Mouse (Mus musculus) macrophage (primary cell): ENCODE measurements at regions not wholly inside any gene's neighbourhood (a gene's known extent, or its start where the extent isn't known, plus 50 kb on each side); places are given as distances from the start of the nearest gene placed in this dataset.

ENCODE experiments used
- H3K27ac ChIP-seq: fragments of 350-480 bp; formaldehyde crosslinking; 2 replicates; pipeline ENCODE4 v1.9.0; 2021
- H3K36me3 ChIP-seq: fragments of 350-480 bp; formaldehyde crosslinking; 2 replicates; pipeline ENCODE4 v1.9.0; 2021; ENCODE audit errors: inconsistent target
- H3K4me3 ChIP-seq: fragments of 350-480 bp; formaldehyde crosslinking; 2 replicates; pipeline ENCODE4 v1.9.0; 2021; ENCODE audit errors: inconsistent target
- H3K79me2 ChIP-seq: fragments of 350-480 bp; formaldehyde crosslinking; 2 replicates; pipeline ENCODE4 v1.9.0; 2021; ENCODE audit errors: inconsistent target
- WGBS: methylation state at CpG from one replicate; pipeline ENCODE4 v1.1.7; 2026; ENCODE audit warnings: inconsistent platforms; ENCODE audit not compliant: missing documents; 5-methylcytosine and 5-hydroxymethylcytosine counted together

GRCm38 (mm10) chr2:173448546-173449187 is 73.7 kb upstream of the 1700021F07Rik start:
- H3K36me3 ChIP-seq, result no peaks in the 10 kb centered on the region
- 45% methylated on average over 11 of the region's 11 CpGs for WGBS
- no peak overlapping the region for H3K27ac ChIP-seq

GRCm38 (mm10) chr2:173449198-173449597 is 73.2 kb upstream of the 1700021F07Rik start:
- Histone ChIP-seq H3K36me3 (no peaks in the 10 kb centered on the region), H3K27ac (no peak overlapping the region), H3K79me2 (no peaks in the 10 kb centered on the region), H3K4me3 (no peak overlapping the region)
- WGBS, result 92% methylated on average over 5 of the region's 5 CpGs

More at GRCm38 (mm10) chr2:173448546-173449187, 73.7 kb upstream of the 1700021F07Rik start:
- no peak overlapping the region for H3K4me3 ChIP-seq
- H3K79me2 ChIP-seq, result no peaks in the 10 kb centered on the region

- WGBS, result 9% methylated on average over 15 of the region's 15 CpGs
- no peak overlapping the region for H3K4me3 ChIP-seq
- no peak overlapping the region for H3K27ac ChIP-seq
Observed at GRCm38 (mm10) chr2:173451993-173452481, 70.3 kb upstream of the 1700021F07Rik start.

GRCm38 (mm10) chr2:173452800-173453199 is 69.6 kb upstream of the 1700021F07Rik start:
- Histone ChIP-seq H3K36me3 (no peaks in the 10 kb centered on the region), H3K79me2 (no peaks in the 10 kb centered on the region), H3K4me3 (no peak overlapping the region), H3K27ac (no peak overlapping the region)
- 79% methylated on average over 4 of the region's 4 CpGs for WGBS

More at GRCm38 (mm10) chr2:173451993-173452481, 70.3 kb upstream of the 1700021F07Rik start:
- Histone ChIP-seq H3K36me3 (no peaks in the 10 kb centered on the region), H3K79me2 (no peaks in the 10 kb centered on the region)

- Histone ChIP-seq H3K79me2 (no peaks in the 10 kb centered on the region), H3K27ac (no peak overlapping the region), H3K36me3 (no peaks in the 10 kb centered on the region), H3K4me3 (no peak overlapping the region)
- 74% methylated on average over 14 of the region's 14 CpGs for WGBS
Observed at GRCm38 (mm10) chr2:173453569-173454405, 68.6 kb upstream of the 1700021F07Rik start.

GRCm38 (mm10) chr2:173454741-173455140 is 67.6 kb upstream of the 1700021F07Rik start:
- WGBS, result 95% methylated on average over 4 of the region's 4 CpGs
- Histone ChIP-seq H3K79me2 (no peaks in the 10 kb centered on the region), H3K27ac (no peak overlapping the region), H3K4me3 (no peak overlapping the region), H3K36me3 (no peaks in the 10 kb centered on the region)

- no peak overlapping the region for H3K27ac ChIP-seq
- WGBS, result 94% methylated on average over 12 of the region's 12 CpGs
Observed at GRCm38 (mm10) chr2:173455216-173455615, 67.2 kb upstream of the 1700021F07Rik start.

GRCm38 (mm10) chr2:173456083-173456482 is 66.3 kb upstream of the 1700021F07Rik start:
- no peaks in the 10 kb centered on the region for H3K36me3 ChIP-seq
- H3K4me3 ChIP-seq, result no peak overlapping the region
- 89% methylated on average over 7 of the region's 7 CpGs for WGBS
- H3K79me2 ChIP-seq, result no peaks in the 10 kb centered on the region
- no peak overlapping the region for H3K27ac ChIP-seq

More at GRCm38 (mm10) chr2:173455216-173455615, 67.2 kb upstream of the 1700021F07Rik start:
- Histone ChIP-seq H3K4me3 (no peak overlapping the region), H3K36me3 (no peaks in the 10 kb centered on the region), H3K79me2 (no peaks in the 10 kb centered on the region)

DNA sequence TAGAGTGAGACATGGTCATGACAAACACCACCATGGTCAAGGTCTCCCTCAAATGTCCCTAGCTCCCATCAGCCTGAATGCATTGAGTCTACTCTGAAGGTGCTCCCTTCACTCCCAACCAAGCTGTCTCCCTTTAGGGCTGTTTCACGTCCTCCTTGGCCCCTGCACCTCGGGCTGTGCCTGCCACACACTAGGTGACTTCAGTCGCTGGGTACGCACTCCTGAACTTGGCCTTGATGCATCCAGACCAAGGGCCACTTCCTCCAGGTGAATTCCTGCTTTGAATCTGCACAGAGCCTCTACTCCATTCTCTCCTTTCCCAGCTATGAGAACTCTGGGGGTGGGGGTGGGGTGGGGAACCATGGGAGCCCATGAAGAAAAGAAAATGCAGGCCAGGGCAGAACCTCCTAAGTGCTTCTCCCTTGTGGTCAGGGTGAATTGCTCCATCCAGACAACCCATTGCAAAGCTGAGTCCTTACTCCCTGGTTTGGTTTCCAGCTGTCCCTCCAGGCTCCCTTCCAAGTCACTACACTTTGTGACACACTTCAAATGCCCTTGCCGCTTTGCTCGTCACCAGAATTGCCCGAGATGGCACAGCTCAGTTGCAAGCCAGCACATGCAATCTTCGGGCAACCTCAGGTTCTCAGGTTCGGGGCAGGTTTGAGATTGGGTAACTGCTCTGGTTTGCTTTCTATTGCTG is 65.3 kb upstream of the 1700021F07Rik start:
- Histone ChIP-seq H3K27ac (no peak overlapping the region), H3K36me3 (no peaks in the 10 kb centered on the region), H3K79me2 (no peaks in the 10 kb centered on the region), H3K4me3 (no peak overlapping the region)
- 89% methylated on average over 9 of the region's 9 CpGs for WGBS

- Histone ChIP-seq H3K4me3 (no peak overlapping the region), H3K36me3 (no peaks in the 10 kb centered on the region), H3K27ac (no peak overlapping the region), H3K79me2 (no peaks in the 10 kb centered on the region)
- 95% methylated on average over 18 of the region's 18 CpGs for WGBS
Observed at GRCm38 (mm10) chr2:173457624-173458320, 64.6 kb upstream of the 1700021F07Rik start.

DNA sequence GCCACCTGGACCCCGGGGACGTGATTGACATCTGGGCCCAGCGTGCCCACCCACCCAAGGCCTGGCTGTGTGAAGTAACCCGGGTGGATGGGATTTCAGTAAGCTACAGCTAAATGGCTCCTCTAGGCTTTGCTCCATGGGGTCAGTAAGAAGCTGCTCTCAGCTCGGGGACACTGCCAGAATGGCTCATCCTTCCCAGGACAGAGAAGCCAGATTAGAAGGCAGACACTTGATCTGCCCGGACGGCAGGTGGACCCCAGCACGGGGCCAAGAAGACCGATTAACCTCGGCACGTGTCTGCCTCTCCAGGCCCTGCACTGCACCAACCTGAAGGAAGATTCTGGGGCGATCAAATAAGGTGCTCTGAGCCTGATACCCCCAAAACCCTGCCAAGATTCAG is 63.5 kb upstream of the 1700021F07Rik start:
- H3K79me2 ChIP-seq, result no peaks in the 10 kb centered on the region
- H3K27ac ChIP-seq, result no peak overlapping the region
- H3K4me3 ChIP-seq, result no peak overlapping the region
- H3K36me3 ChIP-seq, result no peaks in the 10 kb centered on the region
- 95% methylated on average over 11 of the region's 12 CpGs for WGBS

GRCm38 (mm10) chr2:173463313-173463712 is 59.1 kb upstream of the 1700021F07Rik start:
- Histone ChIP-seq H3K36me3 (no peaks in the 10 kb centered on the region), H3K4me3 (no peak overlapping the region), H3K79me2 (no peaks in the 10 kb centered on the region), H3K27ac (no peak overlapping the region)
- WGBS, result 98% methylated on average over 9 of the region's 9 CpGs

- no peaks in the 10 kb centered on the region for H3K79me2 ChIP-seq
- no peaks in the 10 kb centered on the region for H3K36me3 ChIP-seq
- no peak overlapping the region for H3K4me3 ChIP-seq
- H3K27ac ChIP-seq, result no peak overlapping the region
- WGBS, result 92% methylated on average over 2 of the region's 2 CpGs
Observed at GRCm38 (mm10) chr2:173464562-173464961, 57.8 kb upstream of the 1700021F07Rik start.

DNA sequence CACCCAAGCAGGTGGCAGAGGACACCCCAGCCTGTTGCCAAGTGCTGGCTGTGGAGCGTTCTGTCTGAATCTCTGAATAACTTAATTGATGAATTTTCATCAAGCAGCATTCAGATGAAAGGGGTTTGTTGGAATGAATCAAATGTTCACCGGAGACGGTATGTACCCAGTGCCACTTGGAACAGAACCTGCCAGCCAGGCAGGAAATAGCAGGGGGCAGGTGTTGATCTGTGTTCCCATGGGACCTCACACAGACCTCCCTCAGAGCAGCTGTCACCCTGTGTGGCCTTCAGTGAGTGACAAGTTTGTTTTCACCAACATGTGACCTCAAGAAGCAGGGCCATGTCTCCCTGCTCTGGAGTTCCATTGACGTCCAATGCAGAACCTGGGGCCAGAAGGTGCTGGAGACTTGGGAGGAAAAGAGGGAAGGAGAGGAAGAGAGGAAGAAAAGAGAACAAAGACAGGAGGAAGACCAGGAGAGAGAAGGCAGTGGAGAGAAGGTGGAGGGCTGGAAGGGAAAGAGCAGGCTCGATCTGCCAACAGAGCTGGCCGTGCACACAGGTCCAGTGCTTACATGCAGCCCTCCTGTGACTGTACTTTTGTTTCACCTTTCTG is 57.3 kb upstream of the 1700021F07Rik start:
- Histone ChIP-seq H3K27ac (no peak overlapping the region), H3K4me3 (no peak overlapping the region), H3K79me2 (no peaks in the 10 kb centered on the region), H3K36me3 (no peaks in the 10 kb centered on the region)
- WGBS, result 94% methylated on average over 6 of the region's 6 CpGs
